Mouse (Mus musculus): Measurements from ENCODE around the gene Ttc34. TPM values are rescaled to one million over a fixed set of nuclear protein-coding genes. Genes with fewer than 3 reads are reported as not detected.

Gene Ttc34
- polyA plus RNA-seq, 1 experiment from 2014 or later = 0.59 TPM

DNA sequence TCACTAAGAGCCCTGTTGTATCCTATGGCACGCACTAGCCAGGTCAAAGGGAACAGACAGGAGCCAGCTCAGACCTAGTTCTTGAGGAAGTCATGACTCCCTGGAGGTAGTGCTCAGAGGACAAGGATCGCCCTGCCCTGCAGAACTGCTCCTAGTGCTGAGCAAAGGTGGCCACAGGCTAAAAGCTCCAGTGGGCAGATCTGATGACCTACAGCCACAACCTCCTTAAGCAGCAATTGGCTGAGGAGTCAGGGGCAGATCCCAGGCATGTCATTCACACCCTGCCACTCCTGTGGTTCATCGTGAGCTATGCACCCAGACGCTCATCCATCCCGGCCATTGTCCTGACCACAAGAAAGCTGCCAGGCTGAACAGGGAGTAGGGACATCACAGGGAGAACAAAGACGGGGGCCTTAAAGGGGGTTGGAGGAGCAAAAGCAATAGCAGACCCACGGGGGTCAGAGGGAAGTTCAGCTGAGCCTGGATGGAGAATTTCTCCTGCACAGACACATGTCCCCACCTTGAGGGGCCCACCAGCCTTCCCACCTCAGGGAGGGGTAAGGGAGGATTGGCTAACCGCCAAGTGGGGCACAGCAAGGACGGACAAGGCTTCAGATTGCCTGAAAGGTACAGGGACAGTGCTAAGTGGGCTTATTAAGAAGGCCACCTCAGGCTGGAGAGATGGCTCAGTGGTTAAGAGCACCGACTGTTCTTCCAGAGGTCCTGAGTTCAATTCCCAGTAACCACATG, 9.2 kb upstream of the Ttc34 start:
- Histone ChIP-seq H3K4me3 (ENCODE audit: low read length) (no peak overlapping the region), H3K27ac (ENCODE audit: low read length) (no peak overlapping the region), H3K36me3 (ENCODE audit: insufficient read depth, low read length) (no peaks in the 10 kb centered on the region), H3K9me3 (ENCODE audit: low read length) (no peaks in the 10 kb centered on the region), H3K27me3 (ENCODE audit: insufficient read depth, low read length) (peaks cover 8% of the 10 kb centered on the region), H3K4me2 (replicated peaks; ENCODE audit: low read depth, low read length) (no peak overlapping the region), H3K9ac (replicated peaks; ENCODE audit: low read length) (no peak overlapping the region), H3K4me1 (ENCODE audit: insufficient read depth, low read length) (0 out of 2 replicates have a peak, but pooled peaks cover 7% of the 10 kb centered on the region)
- WGBS = 43% methylated on average over 10 of the region's 10 CpGs
- no peak for ATAC-seq (ENCODE audit: low FRiP score, low TSS enrichment)

DNA sequence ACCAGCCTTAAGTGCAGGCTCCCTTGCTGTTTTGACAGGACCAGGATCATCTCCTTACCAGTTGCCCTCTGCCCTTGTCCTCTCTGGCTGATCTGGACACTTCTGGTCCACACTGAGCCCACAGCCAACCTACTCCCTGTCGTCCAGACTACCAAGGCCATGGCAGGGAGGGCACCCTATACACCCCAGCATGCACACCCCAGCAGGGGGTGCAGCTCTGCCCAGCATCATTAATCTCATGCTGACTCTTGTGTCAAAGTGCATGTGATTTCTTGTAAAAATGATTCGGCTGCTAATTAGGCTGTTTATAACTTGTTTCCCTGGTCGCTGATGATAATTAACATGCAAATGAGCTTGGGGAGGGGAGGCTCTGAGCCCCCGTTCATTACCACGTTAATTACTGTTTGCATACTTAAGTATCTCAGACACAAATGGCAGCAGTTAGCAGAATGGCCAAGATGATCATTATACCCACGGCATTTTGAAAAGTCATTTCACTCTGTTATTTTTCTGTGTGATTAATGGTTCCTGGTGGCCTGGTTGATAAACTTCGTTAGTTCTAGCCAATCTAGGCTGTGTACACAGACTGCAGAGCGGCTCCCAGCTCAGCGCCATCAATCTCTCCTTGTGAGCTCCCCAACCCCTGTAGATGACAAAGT, 5.2 kb upstream of the Ttc34 start:
- 42% methylated on average over 9 of the region's 9 CpGs for whole genome bisulfite sequencing
- Histone ChIP-seq H3K9me3 (ENCODE audit: low read length) (no peaks in the 10 kb centered on the region), H3K4me2 (replicated peaks; ENCODE audit: low read depth, low read length) (no peak overlapping the region), H3K27ac (ENCODE audit: low read length) (no peak overlapping the region), H3K4me1 (ENCODE audit: insufficient read depth, low read length) (no peaks in the 10 kb centered on the region), H3K9ac (replicated peaks; ENCODE audit: low read length) (no peak overlapping the region), H3K4me3 (ENCODE audit: low read length) (no peak overlapping the region), H3K27me3 (ENCODE audit: insufficient read depth, low read length) (peaks cover 5% of the 10 kb centered on the region; the same call in 1 of the 2 replicates), H3K36me3 (ENCODE audit: insufficient read depth, low read length) (no peaks in the 10 kb centered on the region)
- no peak for ATAC-seq (ENCODE audit: low FRiP score, low TSS enrichment)

DNA sequence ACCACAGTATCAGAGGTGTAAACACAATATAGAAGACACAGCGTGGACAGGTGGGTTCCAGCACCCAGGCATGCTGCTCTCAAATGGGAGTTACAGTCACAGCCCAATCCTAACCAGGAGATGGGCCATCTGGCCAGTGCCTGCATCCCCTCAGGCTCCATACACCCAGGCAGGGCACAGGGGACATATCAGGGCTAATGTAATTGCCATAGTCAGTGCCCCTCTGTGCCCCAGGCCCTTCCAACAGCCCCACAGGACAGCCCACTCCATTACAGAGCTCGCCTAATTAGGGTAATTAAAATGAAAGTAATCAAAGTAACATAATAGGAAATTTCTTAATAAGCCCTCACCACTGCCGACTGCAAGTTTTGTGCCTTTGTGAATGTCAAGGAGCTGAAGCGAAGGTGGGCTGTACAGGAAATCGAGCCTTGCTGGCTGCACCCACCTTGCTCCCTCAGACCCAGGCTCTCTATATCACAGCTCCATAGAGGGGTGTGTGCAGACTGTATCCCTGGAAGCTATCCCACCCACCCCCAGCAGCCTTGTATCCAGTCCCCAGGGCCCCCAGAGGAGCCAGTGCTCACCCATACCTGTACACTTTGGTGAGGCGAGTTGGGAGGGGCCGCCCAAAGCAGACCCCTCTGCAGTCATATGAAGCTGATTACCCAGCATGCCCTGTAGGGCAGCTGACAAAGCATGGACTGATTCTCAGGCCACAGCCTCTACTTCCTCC, 910 bp upstream of the Ttc34 start:
- Histone ChIP-seq H3K36me3 (ENCODE audit: insufficient read depth, low read length) (no peaks in the 10 kb centered on the region), H3K27me3 (ENCODE audit: insufficient read depth, low read length) (no peaks in the 10 kb centered on the region), H3K9me3 (ENCODE audit: low read length) (no peaks in the 10 kb centered on the region), H3K9ac (replicated peaks; ENCODE audit: low read length) (no peak overlapping the region), H3K4me2 (replicated peaks; ENCODE audit: low read depth, low read length) (no peak overlapping the region), H3K27ac (ENCODE audit: low read length) (no peak overlapping the region), H3K4me1 (ENCODE audit: insufficient read depth, low read length) (no peaks in the 10 kb centered on the region), H3K4me3 (ENCODE audit: low read length) (no peak overlapping the region)
- ATAC-seq (ENCODE audit: low FRiP score, low TSS enrichment) = 0 out of 2 replicates have a peak, but pooled peaks have one; percentile 51
- 73% methylated on average over 7 of the region's 7 CpGs for WGBS

DNA sequence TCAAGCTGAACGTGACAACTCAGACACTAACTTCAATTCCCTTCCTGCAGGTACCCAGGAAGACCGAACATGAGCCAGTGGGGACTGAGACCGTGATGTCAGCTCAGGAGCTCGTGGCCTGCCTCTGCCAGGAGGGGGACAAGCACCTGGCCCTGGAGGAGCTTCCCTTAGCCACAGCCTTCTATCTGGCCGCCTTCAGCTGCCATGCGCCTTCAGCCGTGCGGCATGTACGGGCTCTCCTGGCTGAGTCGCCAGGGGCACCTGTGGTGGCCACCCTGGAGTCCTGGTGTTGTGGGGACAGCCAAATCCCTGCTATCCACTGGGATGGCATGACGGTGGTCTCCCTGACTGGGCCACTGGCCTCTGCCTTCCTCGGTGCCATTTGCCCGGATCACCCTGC, 1.5 kb downstream of the Ttc34 start:
- Histone ChIP-seq H3K4me3 (ENCODE audit: low read length) (no peak overlapping the region), H3K4me1 (ENCODE audit: insufficient read depth, low read length) (no peaks in the 10 kb centered on the region), H3K27ac (ENCODE audit: low read length) (no peak overlapping the region), H3K9ac (replicated peaks; ENCODE audit: low read length) (no peak overlapping the region), H3K36me3 (ENCODE audit: insufficient read depth, low read length) (no peaks in the 10 kb centered on the region), H3K27me3 (ENCODE audit: insufficient read depth, low read length) (no peaks in the 10 kb centered on the region), H3K9me3 (ENCODE audit: low read length) (no peaks in the 10 kb centered on the region), H3K4me2 (replicated peaks; ENCODE audit: low read depth, low read length) (no peak overlapping the region)
- WGBS = 88% methylated on average over 13 of the region's 13 CpGs
- ATAC-seq (ENCODE audit: low FRiP score, low TSS enrichment) = no peak

DNA sequence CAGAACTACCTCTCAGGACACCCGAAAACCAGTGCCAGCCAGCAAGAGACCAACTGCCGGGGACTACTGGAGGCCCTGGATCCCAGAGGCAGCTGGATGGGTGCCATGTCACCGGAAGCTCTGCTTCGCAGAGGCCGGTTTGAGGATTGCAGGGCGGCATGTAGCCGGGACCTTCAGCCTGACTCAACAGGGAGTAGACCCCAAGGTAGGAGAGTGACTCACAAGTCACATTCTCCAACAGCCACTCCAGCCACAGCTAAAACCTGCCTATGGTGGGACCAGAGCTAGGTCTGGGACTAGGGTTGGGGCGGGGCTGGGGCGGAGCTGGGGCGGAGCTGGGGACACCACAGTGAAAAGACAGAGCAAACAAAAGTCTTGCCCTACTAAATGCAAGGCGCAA, 2.1 kb downstream of the Ttc34 start:
- WGBS = 45% methylated on average over 11 of the region's 11 CpGs
- H3K27ac ChIP-seq (ENCODE audit: low read length) = no peak overlapping the region
- H3K9me3 ChIP-seq (ENCODE audit: low read length) = no peaks in the 10 kb centered on the region
- no peaks in the 10 kb centered on the region for H3K27me3 ChIP-seq (ENCODE audit: insufficient read depth, low read length)
- H3K9ac ChIP-seq (replicated peaks; ENCODE audit: low read length) = no peak overlapping the region
- H3K4me2 ChIP-seq (replicated peaks; ENCODE audit: low read depth, low read length) = no peak overlapping the region
- H3K4me3 ChIP-seq (ENCODE audit: low read length) = no peak overlapping the region
- H3K4me1 ChIP-seq (ENCODE audit: insufficient read depth, low read length) = no peaks in the 10 kb centered on the region
- no peak for ATAC-seq (ENCODE audit: low FRiP score, low TSS enrichment)
- no peaks in the 10 kb centered on the region for H3K36me3 ChIP-seq (ENCODE audit: insufficient read depth, low read length)

DNA sequence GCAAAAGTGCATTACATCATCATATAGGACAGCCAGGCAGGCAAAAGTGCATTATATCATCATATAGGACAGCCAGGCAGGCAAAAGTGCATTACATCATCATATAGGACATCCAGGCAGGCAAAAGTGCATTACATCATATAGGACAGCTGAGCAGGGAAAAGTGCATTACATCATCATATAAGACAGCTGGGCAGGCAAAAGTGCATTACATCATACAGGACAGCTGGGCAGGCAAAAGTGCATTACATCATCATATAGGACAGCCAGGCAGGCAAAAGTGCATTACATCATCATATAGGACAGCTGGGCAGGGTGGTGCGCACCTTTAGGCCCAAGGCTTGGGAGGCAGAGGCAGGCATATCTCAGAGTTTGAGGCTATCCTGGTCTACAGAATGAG, 15.4 kb downstream of the Ttc34 start:
- 90% methylated on average over 1 of the region's 1 CpGs for WGBS
- H3K27me3 ChIP-seq (ENCODE audit: insufficient read depth, low read length) = peaks cover 40% of the 10 kb centered on the region
- no peak overlapping the region for H3K4me3 ChIP-seq (ENCODE audit: low read length)
- H3K4me1 ChIP-seq (ENCODE audit: insufficient read depth, low read length) = peaks cover 3% of the 10 kb centered on the region; the same call in 1 of the 2 replicates
- no peaks in the 10 kb centered on the region for H3K36me3 ChIP-seq (ENCODE audit: insufficient read depth, low read length)
- no peak for ATAC-seq (ENCODE audit: low FRiP score, low TSS enrichment)
- H3K4me2 ChIP-seq (replicated peaks; ENCODE audit: low read depth, low read length) = no peak overlapping the region
- no peak overlapping the region for H3K9ac ChIP-seq (replicated peaks; ENCODE audit: low read length)
- H3K9me3 ChIP-seq (ENCODE audit: low read length) = no peaks in the 10 kb centered on the region
- H3K27ac ChIP-seq (ENCODE audit: low read length) = no peak overlapping the region

DNA sequence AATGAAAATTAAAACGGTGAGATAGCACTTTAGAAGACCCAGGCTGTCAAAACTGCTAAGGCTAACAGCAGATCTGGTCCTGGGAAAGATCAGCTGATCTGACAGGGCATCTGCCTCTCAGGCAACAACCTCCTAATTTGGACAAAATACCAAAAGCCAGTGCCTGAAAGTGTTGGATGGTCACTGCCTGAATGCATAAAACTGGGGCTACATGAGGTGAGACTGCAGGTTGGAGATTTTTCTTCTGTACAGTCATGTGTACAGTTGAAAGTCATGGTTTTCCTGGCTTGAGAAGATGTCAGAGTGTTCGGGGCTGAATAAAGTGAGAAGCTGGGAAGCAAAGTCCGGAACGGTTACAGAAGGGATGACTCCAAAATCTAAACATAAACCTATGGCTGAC, 16.6 kb downstream of the Ttc34 start:
- 73% methylated on average over 4 of the region's 4 CpGs for WGBS
- H3K4me3 ChIP-seq (ENCODE audit: low read length) = no peak overlapping the region
- H3K9me3 ChIP-seq (ENCODE audit: low read length) = no peaks in the 10 kb centered on the region
- H3K27me3 ChIP-seq (ENCODE audit: insufficient read depth, low read length) = peaks cover 40% of the 10 kb centered on the region
- no peaks in the 10 kb centered on the region for H3K36me3 ChIP-seq (ENCODE audit: insufficient read depth, low read length)
- H3K27ac ChIP-seq (ENCODE audit: low read length) = no peak overlapping the region
- H3K4me2 ChIP-seq (replicated peaks; ENCODE audit: low read depth, low read length) = no peak overlapping the region
- no peak overlapping the region for H3K9ac ChIP-seq (replicated peaks; ENCODE audit: low read length)
- ATAC-seq (ENCODE audit: low FRiP score, low TSS enrichment) = no peak
- peaks cover 3% of the 10 kb centered on the region; the same call in 1 of the 2 replicates for H3K4me1 ChIP-seq (ENCODE audit: insufficient read depth, low read length)

DNA sequence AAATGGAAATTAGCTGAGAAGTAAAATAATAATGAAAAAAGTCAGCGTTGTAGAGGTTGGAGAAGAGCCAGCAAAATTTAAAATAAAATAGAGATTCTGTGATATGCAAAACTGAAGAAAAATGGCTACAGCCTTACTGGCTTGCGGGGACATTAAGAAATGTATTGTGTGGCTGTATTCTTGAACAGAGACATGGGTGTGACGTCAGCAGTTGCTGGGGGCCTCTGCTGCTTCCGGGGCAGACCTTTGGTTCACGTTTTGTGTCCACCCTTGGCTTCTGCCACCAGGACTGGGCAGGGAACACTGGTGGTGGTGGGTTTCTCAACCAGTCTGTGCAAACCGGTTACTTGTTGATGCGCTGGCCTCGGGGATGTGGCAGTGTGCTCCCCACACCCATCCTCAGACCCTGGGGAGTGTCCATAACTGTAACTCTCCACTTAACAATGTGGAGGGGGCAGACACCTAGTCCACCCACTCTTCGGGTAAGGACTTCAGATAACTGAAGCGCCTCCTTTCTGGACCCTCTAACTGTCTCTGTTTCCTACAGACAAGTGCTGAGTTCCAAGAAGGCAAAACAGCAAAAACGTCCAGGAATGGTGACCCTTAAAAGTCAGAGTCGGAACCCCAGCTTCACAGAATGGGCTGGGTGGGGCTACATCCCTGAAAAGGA, 17.6 kb downstream of the Ttc34 start:
- H3K36me3 ChIP-seq (ENCODE audit: insufficient read depth, low read length) = no peaks in the 10 kb centered on the region
- H3K4me1 ChIP-seq (ENCODE audit: insufficient read depth, low read length) = peaks cover 3% of the 10 kb centered on the region; the same call in 1 of the 2 replicates
- peaks cover 40% of the 10 kb centered on the region for H3K27me3 ChIP-seq (ENCODE audit: insufficient read depth, low read length)
- 57% methylated on average over 12 of the region's 12 CpGs for WGBS
- H3K27ac ChIP-seq (ENCODE audit: low read length) = no peak overlapping the region
- no peaks in the 10 kb centered on the region for H3K9me3 ChIP-seq (ENCODE audit: low read length)
- H3K4me2 ChIP-seq (replicated peaks; ENCODE audit: low read depth, low read length) = no peak overlapping the region
- no peak overlapping the region for H3K9ac ChIP-seq (replicated peaks; ENCODE audit: low read length)
- H3K4me3 ChIP-seq (ENCODE audit: low read length) = no peak overlapping the region
- no peak for ATAC-seq (ENCODE audit: low FRiP score, low TSS enrichment)

DNA sequence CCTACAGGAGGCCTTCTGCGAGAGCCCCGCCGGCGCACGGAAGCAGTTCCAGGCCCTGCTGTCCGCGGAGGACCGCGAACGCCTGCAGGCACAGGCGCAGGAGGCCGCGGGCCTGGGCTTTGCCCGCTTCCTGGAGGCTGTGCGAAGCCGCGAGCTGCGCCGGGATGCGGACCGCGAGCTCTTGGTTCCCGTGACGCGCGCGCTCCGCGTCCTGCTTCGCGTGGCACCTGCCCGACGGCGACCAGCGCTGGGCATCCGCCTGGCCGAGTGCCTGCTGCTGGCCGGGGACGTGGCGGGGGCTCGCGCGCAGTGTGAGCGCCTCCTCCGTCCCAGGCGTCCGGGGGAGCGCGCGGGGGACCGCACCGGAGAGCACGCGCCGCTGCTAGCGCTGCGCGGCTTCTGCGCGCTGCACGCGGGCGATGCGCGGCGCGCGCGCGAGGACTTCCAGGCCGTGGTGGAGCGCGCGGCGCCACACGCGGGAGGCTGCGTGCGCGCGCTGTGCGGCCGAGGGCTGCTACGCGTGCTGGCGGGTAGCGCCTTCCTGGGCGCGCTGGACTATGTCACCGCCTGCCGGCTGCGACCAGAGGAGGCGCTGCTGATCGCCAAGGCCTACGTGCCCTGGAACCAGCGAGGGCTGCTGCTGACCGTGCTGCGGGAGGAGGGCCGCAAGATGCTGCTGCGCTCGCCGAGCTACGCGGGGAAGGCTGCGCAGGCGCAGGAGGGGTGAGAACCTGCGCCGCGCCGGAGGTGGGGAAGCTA, 18.6 kb downstream of the Ttc34 start:
- WGBS = under 1% methylated on average over 102 of the region's 110 CpGs
- no peaks in the 10 kb centered on the region for H3K36me3 ChIP-seq (ENCODE audit: insufficient read depth, low read length)
- H3K27ac ChIP-seq (ENCODE audit: low read length) = no peak overlapping the region
- H3K27me3 ChIP-seq (ENCODE audit: insufficient read depth, low read length) = peaks cover 40% of the 10 kb centered on the region
- ATAC-seq (ENCODE audit: low FRiP score, low TSS enrichment) = peak; percentile 96
- H3K9me3 ChIP-seq (ENCODE audit: low read length) = no peaks in the 10 kb centered on the region
- peak overlapping the region; percentile 14 for H3K9ac ChIP-seq (replicated peaks; ENCODE audit: low read length)
- H3K4me3 ChIP-seq (ENCODE audit: low read length) = peak overlapping the region; percentile 53
- H3K4me1 ChIP-seq (ENCODE audit: insufficient read depth, low read length) = peaks cover 3% of the 10 kb centered on the region; the same call in 1 of the 2 replicates
- peak overlapping the region; percentile 90 for H3K4me2 ChIP-seq (replicated peaks; ENCODE audit: low read depth, low read length)

All from kidney, embryonic 16.5 days (tissue).